Mouse (Mus musculus): Measurements from ENCODE around the gene Scn1a. TPM values are rescaled to one million over a fixed set of nuclear protein-coding genes. Genes with fewer than 3 reads are reported as not detected.

Scn1a gene
- polyA plus RNA-seq (2014; fragmentation: Illumina TruSeq; extraction: RNeasy Lipid Tissue Mini Kit (QIAGEN cat#74804)): 0.11 TPM

GRCm38 (mm10) chr2:66440711-66441110 lies at the start of gene Scn1a:
TSS of gene Scn1a (minus strand) at chr2:66440840.

GRCm38 (mm10) chr2:66256220-66257131 lies 184.2 kb downstream of the Scn1a start, which contains the start of gene Ttc21b:
TSS of gene Ttc21b (minus strand) at chr2:66256617.

Other genes starting within 250 kb of the Scn1a start
- gene Ttc21b, start 184.2 kb downstream of the Scn1a start, polyA plus RNA-seq (2014; fragmentation: Illumina TruSeq; extraction: RNeasy Lipid Tissue Mini Kit (QIAGEN cat#74804)): 24.7 TPM
- gene Scn9a, start 194.1 kb upstream of the Scn1a start, polyA plus RNA-seq (2014; fragmentation: Illumina TruSeq; extraction: RNeasy Lipid Tissue Mini Kit (QIAGEN cat#74804)): 0.17 TPM

All from ovary, adult 10 weeks (tissue).